Mouse (Mus musculus) hindlimb bud, embryonic 11.5 days (tissue): Measurements from ENCODE around the gene Gm826.

Experiments used
- DNase-seq: peaks from one replicate; pipeline ENCODE4 v3.0.0-alpha.2; 2012; ENCODE audit warnings: low read depth, low spot score; ENCODE audit errors: extremely low spot score

The Gm826 gene

GRCm38 (mm10) chr2:160334111-160334661, at the start of gene Gm826:
Gm826 (minus strand) TSS chr2:160334162.
- DNase-seq = no peak

GRCm38 (mm10) chr2:160383418-160383817, 49.5 kb upstream of the Gm826 start:
- no peak for DNase-seq

- DNase-seq = no peak
These were observed 44.3 kb upstream of the Gm826 start for GRCm38 (mm10) chr2:160378271-160378670.

GRCm38 (mm10) chr2:160376236-160376635, 42.3 kb upstream of the Gm826 start:
- DNase-seq = no peak

GRCm38 (mm10) chr2:160369653-160370420, 35.9 kb upstream of the Gm826 start:
- no peak for DNase-seq

GRCm38 (mm10) chr2:160368422-160369357, 34.7 kb upstream of the Gm826 start:
- DNase-seq = no peak

- no peak for DNase-seq
These were observed 33.7 kb upstream of the Gm826 start for GRCm38 (mm10) chr2:160367448-160368208.

- no peak for DNase-seq
These were observed 33.0 kb upstream of the Gm826 start, which contains the start of gene Mafb for GRCm38 (mm10) chr2:160366980-160367338. Mafb (minus strand) TSS chr2:160367065.

GRCm38 (mm10) chr2:160366111-160366979, 32.4 kb upstream of the Gm826 start:
- DNase-seq = no peak

GRCm38 (mm10) chr2:160365107-160365911, 31.3 kb upstream of the Gm826 start:
- DNase-seq = no peak

GRCm38 (mm10) chr2:160364666-160365065, 30.7 kb upstream of the Gm826 start:
- no peak for DNase-seq

- no peak for DNase-seq
These were observed 30.2 kb upstream of the Gm826 start for GRCm38 (mm10) chr2:160364128-160364650.

GRCm38 (mm10) chr2:160363201-160363600, 29.2 kb upstream of the Gm826 start:
- no peak for DNase-seq

GRCm38 (mm10) chr2:160361442-160362121, 27.6 kb upstream of the Gm826 start:
- no peak for DNase-seq

- no peak for DNase-seq
These were observed 26.4 kb upstream of the Gm826 start for GRCm38 (mm10) chr2:160360234-160360874.

- DNase-seq = no peak
These were observed 24.9 kb upstream of the Gm826 start for GRCm38 (mm10) chr2:160358896-160359295.

- no peak for DNase-seq
These were observed 23.5 kb upstream of the Gm826 start for GRCm38 (mm10) chr2:160357442-160357841.

GRCm38 (mm10) chr2:160356132-160356531, 22.2 kb upstream of the Gm826 start:
- no peak for DNase-seq
